Mouse (Mus musculus): ENCODE results near the gene Plekhm2. TPM values are rescaled to one million over a fixed set of nuclear protein-coding genes. Genes with fewer than 3 reads are reported as not detected.

Plekhm2 gene
- total and polyA plus RNA-seq, 3 experiments, result 12.4 to 28.2 (median 13.7) TPM

DNA sequence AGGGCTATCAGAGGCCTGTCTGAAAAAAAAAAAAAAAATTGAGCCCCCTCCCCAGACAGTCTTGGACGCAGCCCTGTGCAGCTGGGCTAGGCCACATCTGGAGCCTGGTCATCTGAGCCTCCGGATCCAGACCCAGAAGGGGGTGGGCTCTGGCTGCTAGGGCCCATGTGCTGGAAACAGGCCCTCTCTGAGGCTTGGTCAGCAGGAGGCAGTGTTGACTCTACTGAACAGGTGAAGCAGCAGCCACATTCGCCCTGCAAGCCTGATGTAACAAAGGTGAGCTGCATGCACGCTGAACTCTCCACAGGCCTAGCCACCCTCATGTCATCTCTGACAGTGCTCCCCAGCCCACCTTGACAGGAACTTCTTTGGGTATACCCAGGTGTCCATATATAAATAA lies 5.0 kb downstream of the Plekhm2 start:
- dilution Hi-C loops (cut with MboI; ENCODE audit: extremely low pct_ligation_motif_present, extremely low pct_unique_long_range_greater_than_20kb, low sequenced_read_pairs) (no loop called here), in situ Hi-C loops (cut with MboI; ENCODE audit: low pct_ligation_motif_present, low pct_unique_long_range_greater_than_20kb, low sequenced_read_pairs) (loop anchor here (5.0 kb wide), 1 partner anchor 38 kb away; no protein-coding TSS in a partner anchor)
- peaks cover 2 to 28% of the 10 kb centered on the region in 2 experiments for H3K36me3 ChIP-seq (replicated peaks in 1 of 2; ENCODE audit: control insufficient read depth in 1 of 2, insufficient read depth in 1 of 2, low read length in 1 of 2)
- H3K9ac ChIP-seq (ENCODE audit: insufficient read depth, low read depth), result no peak overlapping the region
- H3K79me2 ChIP-seq (replicated peaks; ENCODE audit: control insufficient read depth, extremely low read depth, insufficient read depth, poor library complexity, severe bottlenecking), result peaks cover 13% of the 10 kb centered on the region; the same call in 1 of the 2 replicates
- no peaks in the 10 kb centered on the region for H3K9me3 ChIP-seq (replicated peaks; ENCODE audit: low read length)
- no peaks in the 10 kb centered on the region for H3K27me3 ChIP-seq (replicated peaks)
- no peak overlapping the region for H3K4me3 ChIP-seq (replicated peaks in 1 of 3; ENCODE audit: low read depth in 2 of 3, low read length in 2 of 3, poor library complexity in 1 of 3)
- no peak overlapping the region for H3K4me2 ChIP-seq (ENCODE audit: insufficient read depth, low read depth, poor library complexity, severe bottlenecking)
- no peak overlapping the region for H3K27ac ChIP-seq (ENCODE audit: insufficient read depth, low read depth)
- TF ChIP-seq CTCF (conservative IDR thresholded peaks at IDR 0.05 in 1 of 2, IDR thresholded peaks at IDR 0.05 in 1 of 2; ENCODE audit: low read depth in 2 of 2, low read length in 2 of 2), result peak in 1 of 2 experiments; percentile 54; a peak in 2 of 4 replicates
- TF ChIP-seq MAFK (IDR thresholded peaks at IDR 0.05; ENCODE audit: insufficient replicate concordance, low read length), result no peak
- peak; percentile 34 for TF ChIP-seq ZNF384 (IDR thresholded peaks at IDR 0.05; ENCODE audit: low read depth, low read length)
- TF ChIP-seq HCFC1 (IDR thresholded peaks at IDR 0.05; ENCODE audit: low read depth, low read length), result no peak
- TF ChIP-seq PAX5 (IDR thresholded peaks at IDR 0.05; ENCODE audit: low read length), result no peak
- peak; percentile 34 for TF ChIP-seq RAD21 (IDR thresholded peaks at IDR 0.05; ENCODE audit: low read depth, low read length)
- TF ChIP-seq SMC3 (IDR thresholded peaks at IDR 0.05; ENCODE audit: low read depth, low read length), result peak; percentile 19; the same call in 1 of the 2 replicates
- peak; percentile 35 for DNase-seq (ENCODE audit: extremely low read depth)
- peaks cover 15 to 65% of the 10 kb centered on the region in 2 experiments for H3K4me1 ChIP-seq (ENCODE audit: control insufficient read depth in 1 of 2, insufficient read depth in 2 of 2)

DNA sequence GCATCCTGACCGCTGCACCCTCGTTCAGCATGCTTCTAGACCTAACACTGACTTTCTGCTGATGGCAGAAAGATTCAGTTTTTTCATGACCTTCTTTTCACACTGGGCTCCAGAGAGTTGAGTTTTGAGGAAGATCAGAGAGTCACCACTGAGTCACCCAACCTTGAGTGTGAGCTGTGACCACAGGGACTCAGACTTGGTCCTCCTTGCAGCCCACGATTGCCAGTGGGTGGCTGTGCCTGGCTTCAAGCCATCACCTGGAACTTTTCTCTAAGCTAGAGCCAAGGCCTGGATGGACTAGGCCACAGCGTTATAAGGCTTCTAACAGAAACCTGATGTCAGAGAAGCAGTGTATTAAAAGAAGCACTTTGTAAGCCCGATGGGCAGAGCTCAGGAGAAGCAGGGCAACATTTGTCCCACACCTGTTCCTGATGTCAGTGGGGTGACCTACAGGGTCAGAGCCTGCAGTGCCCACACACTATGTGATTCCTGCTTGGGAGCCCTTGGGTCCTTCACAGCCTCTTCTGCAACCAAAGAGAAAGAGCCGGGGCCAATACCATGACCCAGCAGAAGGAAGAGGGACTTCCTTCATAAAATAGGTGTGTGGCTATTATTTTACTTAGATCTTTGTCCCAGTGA lies 5.7 kb downstream of the Plekhm2 start:
- TF ChIP-seq RCOR1 (conservative IDR thresholded peaks at IDR 0.05; ENCODE audit: low read depth, low read length), result no peak
- in situ Hi-C loops (cut with MboI; ENCODE audit: low pct_ligation_motif_present, low pct_unique_long_range_greater_than_20kb, low sequenced_read_pairs) (loop anchor here (5.0 kb wide), 1 partner anchor 38 kb away; no protein-coding TSS in a partner anchor), dilution Hi-C loops (cut with MboI; ENCODE audit: extremely low pct_ligation_motif_present, extremely low pct_unique_long_range_greater_than_20kb, low sequenced_read_pairs) (no loop called here)
- Histone ChIP-seq H3K4me1 (ENCODE audit: control insufficient read depth in 1 of 2, insufficient read depth in 2 of 2) (peaks cover 14 to 67% of the 10 kb centered on the region in 2 experiments), H3K36me3 (replicated peaks in 1 of 2; ENCODE audit: control insufficient read depth in 1 of 2, insufficient read depth in 1 of 2, low read length in 1 of 2) (peaks cover 6 to 31% of the 10 kb centered on the region in 2 experiments), H3K79me2 (replicated peaks; ENCODE audit: control insufficient read depth, extremely low read depth, insufficient read depth, poor library complexity, severe bottlenecking) (peaks cover 13% of the 10 kb centered on the region; the same call in 1 of the 2 replicates), H3K27me3 (replicated peaks) (no peaks in the 10 kb centered on the region), H3K4me2 (ENCODE audit: insufficient read depth, low read depth, poor library complexity, severe bottlenecking) (no peak overlapping the region), H3K9me3 (replicated peaks; ENCODE audit: low read length) (no peaks in the 10 kb centered on the region), H3K9ac (ENCODE audit: insufficient read depth, low read depth) (no peak overlapping the region), H3K4me3 (replicated peaks in 1 of 3; ENCODE audit: low read depth in 2 of 3, low read length in 2 of 3, poor library complexity in 1 of 3) (no peak overlapping the region), H3K27ac (ENCODE audit: insufficient read depth, low read depth) (peak overlapping the region; percentile 43; the same call in 1 of the 2 replicates)
- no peak for DNase-seq (ENCODE audit: extremely low read depth)

DNA sequence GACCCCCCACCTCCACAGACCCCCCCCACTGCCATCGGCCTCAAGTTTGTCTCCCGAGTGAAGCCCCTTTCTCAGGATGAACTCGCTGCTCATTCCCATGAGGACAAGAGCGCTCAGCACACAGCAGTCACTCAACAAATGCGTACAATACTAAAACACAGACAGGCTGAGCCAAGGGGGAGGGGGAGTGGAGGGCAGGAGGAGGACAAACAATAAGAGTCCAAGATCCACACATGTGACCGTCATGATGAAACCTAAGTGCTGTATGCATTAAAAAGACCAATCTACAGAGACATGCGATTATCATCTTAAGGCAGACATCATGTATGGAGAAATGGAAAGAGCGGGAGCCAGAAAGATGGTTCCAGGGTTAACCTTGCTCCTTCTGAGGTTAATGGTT lies 7.8 kb downstream of the Plekhm2 start:
- TF ChIP-seq KAT2A (IDR thresholded peaks at IDR 0.05; ENCODE audit: insufficient replicate concordance, low read length) (no peak), SMC3 (IDR thresholded peaks at IDR 0.05; ENCODE audit: low read depth, low read length) (no peak), TBP (conservative IDR thresholded peaks at IDR 0.05; ENCODE audit: low read depth, low read length) (no peak), CHD2 (IDR thresholded peaks at IDR 0.05; ENCODE audit: low read length) (no peak), MYC (IDR thresholded peaks at IDR 0.05; ENCODE audit: low read depth, low read length) (no peak), TCF12 (IDR thresholded peaks at IDR 0.05; ENCODE audit: low read depth, low read length) (no peak), MAX (IDR thresholded peaks at IDR 0.05; ENCODE audit: low read length) (no peak), NRF1 (IDR thresholded peaks at IDR 0.05; ENCODE audit: low read depth, low read length) (no peak), SIN3A (IDR thresholded peaks at IDR 0.05; ENCODE audit: low read length) (no peak), CHD1 (IDR thresholded peaks at IDR 0.05; ENCODE audit: low read depth, low read length) (no peak), USF1 (IDR thresholded peaks at IDR 0.05; ENCODE audit: low read depth, low read length) (no peak), CTCF (conservative IDR thresholded peaks at IDR 0.05 in 1 of 2, IDR thresholded peaks at IDR 0.05 in 1 of 2; ENCODE audit: low read depth in 2 of 2, low read length in 2 of 2) (no peak), MAZ (IDR thresholded peaks at IDR 0.05; ENCODE audit: low read depth, low read length) (no peak)
- Histone ChIP-seq H3K79me2 (replicated peaks; ENCODE audit: control insufficient read depth, extremely low read depth, insufficient read depth, poor library complexity, severe bottlenecking) (peaks cover 6% of the 10 kb centered on the region; the same call in 1 of the 2 replicates), H3K27me3 (replicated peaks) (no peaks in the 10 kb centered on the region), H3K36me3 (replicated peaks in 1 of 2; ENCODE audit: control insufficient read depth in 1 of 2, insufficient read depth in 1 of 2, low read length in 1 of 2) (peaks cover 16 to 48% of the 10 kb centered on the region in 2 experiments), H3K4me1 (ENCODE audit: control insufficient read depth in 1 of 2, insufficient read depth in 2 of 2) (peaks cover 14 to 80% of the 10 kb centered on the region in 2 experiments), H3K9me3 (replicated peaks; ENCODE audit: low read length) (no peaks in the 10 kb centered on the region), H3K9ac (ENCODE audit: insufficient read depth, low read depth) (no peak overlapping the region), H3K27ac (ENCODE audit: insufficient read depth, low read depth) (no peak overlapping the region), H3K4me3 (replicated peaks in 1 of 3; ENCODE audit: low read depth in 2 of 3, low read length in 2 of 3, poor library complexity in 1 of 3) (no peak overlapping the region), H3K4me2 (ENCODE audit: insufficient read depth, low read depth, poor library complexity, severe bottlenecking) (no peak overlapping the region)
- dilution Hi-C loops (cut with MboI; ENCODE audit: extremely low pct_ligation_motif_present, extremely low pct_unique_long_range_greater_than_20kb, low sequenced_read_pairs) (no loop called here), in situ Hi-C loops (cut with MboI; ENCODE audit: low pct_ligation_motif_present, low pct_unique_long_range_greater_than_20kb, low sequenced_read_pairs) (loop anchor here (5.0 kb wide), 1 partner anchor 40 kb away; no protein-coding TSS in a partner anchor)
- no peak for DNase-seq (ENCODE audit: extremely low read depth)
